Mouse (Mus musculus): ENCODE measurements at regions not wholly inside any gene's neighbourhood (a gene's known extent, or its start where the extent isn't known, plus 50 kb on each side); places are given as distances from the start of the nearest gene placed in this dataset.

DNA sequence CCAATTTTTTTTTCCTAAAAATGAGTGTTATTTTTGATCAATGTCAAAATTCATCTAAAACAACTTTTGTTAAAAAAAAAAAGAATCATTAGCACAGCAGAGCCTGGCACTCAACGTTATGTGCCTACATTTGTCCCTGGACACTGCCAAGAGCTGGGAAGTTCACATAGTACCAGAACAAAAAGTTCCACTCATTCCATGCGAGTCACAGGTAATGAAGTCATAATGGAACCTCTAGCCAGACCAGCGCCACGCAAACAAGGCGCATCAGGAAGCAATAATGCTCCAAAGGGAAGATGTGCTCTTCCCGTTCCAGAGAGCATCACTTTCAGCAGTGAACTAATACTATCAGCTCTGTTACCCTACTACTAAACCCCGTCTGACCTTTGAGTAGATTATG is 257.0 kb upstream of the 1700056E22Rik start:
- no peak for TF ChIP-seq CTCF (IDR thresholded peaks at IDR 0.05; ENCODE audit: low read depth, low read length)
- no peak for TF ChIP-seq POLR2A (IDR thresholded peaks at IDR 0.05; ENCODE audit: borderline replicate concordance, low read depth, low read length)

Measured in bone marrow macrophage, adult 2 months (primary cell).